In the genomic region with DNA sequence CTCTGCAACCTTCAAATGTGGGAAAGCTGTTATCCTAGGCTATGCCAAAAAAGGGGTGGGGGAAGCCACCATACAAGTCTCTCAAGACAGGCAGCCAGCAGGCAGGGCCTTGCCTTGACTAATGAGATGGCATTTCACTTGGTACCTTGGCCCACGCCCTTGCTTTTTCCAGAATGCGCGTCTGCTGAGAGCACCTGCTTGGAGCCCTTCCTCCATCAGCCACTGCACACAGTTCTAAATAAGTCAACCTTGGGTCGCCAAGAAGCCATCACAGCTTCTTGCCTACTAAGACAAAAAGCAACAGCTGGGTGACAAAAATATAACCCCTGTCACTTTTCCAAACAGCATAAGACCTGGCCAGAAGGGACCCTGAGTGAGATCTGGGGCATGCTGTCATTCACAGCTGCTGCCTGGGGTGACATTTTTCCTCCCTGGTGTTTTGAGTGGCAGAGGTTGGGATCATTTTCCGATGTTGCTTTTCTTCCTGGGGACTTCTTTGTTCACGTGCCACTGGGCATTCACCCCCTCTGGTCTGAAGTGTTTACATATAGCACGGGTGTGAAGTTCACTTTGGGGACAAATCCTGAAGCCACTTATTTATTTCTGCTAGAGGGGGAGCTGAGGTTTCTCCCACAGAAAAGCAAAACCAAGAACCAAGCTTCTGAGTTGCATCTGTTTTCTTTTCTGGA, we compare ENCODE assay signal across 11 mouse cellular contexts.
A peak's percentile ranks its signal among the peaks of the same experiment; 100 is the strongest.
DNase-seq lines count a peak whose midpoint lies in the region; ATAC-seq lines count a peak whose summit lies in the region.
"Had no signal": no experiment of that assay in that cellular context is flagged by ENCODE, and none has a peak within 500 bp of the region (broad histone marks: within the 10 kb centered on the region; RNA-seq: fewer than 3 reads in every experiment).

No protein-coding gene starts in this region.

- no peak overlapping the region for H3K4me3 ChIP-seq in embryonic facial prominence, embryonic 12.5 days
- no peak overlapping the region for H3K4me3 ChIP-seq in embryonic facial prominence, embryonic 10.5 days
- H3K4me3 ChIP-seq: heart, embryonic 15.5 days; megakaryocyte, embryonic 14.5 days had no signal

- 0 out of 2 replicates have a peak, but pooled peaks have one; percentile 47 for ATAC-seq in embryonic facial prominence, embryonic 12.5 days (ENCODE audit: insufficient number of reproducible peaks, insufficient read depth, low FRiP score, low TSS enrichment)

- H3K4me1 ChIP-seq in embryonic facial prominence, embryonic 12.5 days: no peaks in the 10 kb centered on the region
- peaks cover 14% of the 10 kb centered on the region for H3K4me1 ChIP-seq in embryonic facial prominence, embryonic 10.5 days
- H3K4me1 ChIP-seq: heart, embryonic 15.5 days; megakaryocyte, embryonic 14.5 days had no signal

- H3K9me3 ChIP-seq in embryonic facial prominence, embryonic 12.5 days: no peaks in the 10 kb centered on the region
- H3K9me3 ChIP-seq in embryonic facial prominence, embryonic 10.5 days: no peaks in the 10 kb centered on the region
- H3K9me3 ChIP-seq: heart, embryonic 15.5 days had no signal

- H3K36me3 ChIP-seq in embryonic facial prominence, embryonic 12.5 days: no peaks in the 10 kb centered on the region
- H3K36me3 ChIP-seq in embryonic facial prominence, embryonic 10.5 days (replicated peaks): no peaks in the 10 kb centered on the region
- H3K36me3 ChIP-seq: heart, embryonic 15.5 days had no signal

- no peak for DNase-seq in embryonic facial prominence, embryonic 10.5 days (ENCODE audit: low spot score)
- DNase-seq in right cerebral cortex, postnatal 14 days: peak; percentile 21
- no peak for DNase-seq in right cerebral cortex, postnatal 36 days (ENCODE audit: low spot score in 2 of 2)
- DNase-seq in lung, postnatal 25 days (ENCODE audit: low spot score): peak; percentile 1
- no peak for DNase-seq in thymus, postnatal 10 days (ENCODE audit: low spot score in 2 of 2)
- no peak for DNase-seq in adipocyte (ENCODE audit: low spot score)
- DNase-seq in urinary bladder, postnatal 14 days (ENCODE audit: low spot score): no peak
- DNase-seq: kidney, postnatal 25 days had no signal

- 59% methylated on average over 7 of the region's 7 CpGs for whole genome bisulfite sequencing in embryonic facial prominence, embryonic 12.5 days
- WGBS in embryonic facial prominence, embryonic 10.5 days: 58% methylated on average over 7 of the region's 7 CpGs

- H3K4me2 ChIP-seq in embryonic facial prominence, embryonic 12.5 days (replicated peaks): no peak overlapping the region
- H3K4me2 ChIP-seq: heart, embryonic 15.5 days had no signal

- H3K27ac ChIP-seq in embryonic facial prominence, embryonic 12.5 days: no peak overlapping the region
- H3K27ac ChIP-seq in embryonic facial prominence, embryonic 10.5 days (replicated peaks): no peak overlapping the region
- H3K27ac ChIP-seq: heart, embryonic 15.5 days had no signal

- H3K9ac ChIP-seq in embryonic facial prominence, embryonic 12.5 days: no peak overlapping the region
- H3K9ac ChIP-seq: heart, embryonic 15.5 days had no signal

- H3K27me3 ChIP-seq in embryonic facial prominence, embryonic 12.5 days: no peaks in the 10 kb centered on the region
- no peaks in the 10 kb centered on the region for H3K27me3 ChIP-seq in embryonic facial prominence, embryonic 10.5 days (replicated peaks; ENCODE audit: low read depth, poor library complexity, severe bottlenecking)
- H3K27me3 ChIP-seq: heart, embryonic 15.5 days had no signal

Comparison
In these comparisons a context has a peak if more than half of its experiments do, and no peak if none do; other contexts are left out.
1. DNase-seq: peak in right cerebral cortex, postnatal 14 days (single experiment) and lung, postnatal 25 days (single experiment); none in embryonic facial prominence, embryonic 10.5 days (single experiment), right cerebral cortex, postnatal 36 days (0 of 2), thymus, postnatal 10 days (0 of 2), adipocyte (single experiment) and urinary bladder, postnatal 14 days (single experiment).